Mouse (Mus musculus) olfactory bulb, adult 2 months (tissue): ENCODE measurements around the gene Krt28. TPM values are rescaled to one million over a fixed set of nuclear protein-coding genes. Genes with fewer than 3 reads are reported as not detected.

Experiments
- H3K27ac ChIP-seq: fragments of 200-500 bp; 2 replicates; pipeline ENCODE4 v1.5.1; 2012; ENCODE audit warnings: low read depth, low read length; ENCODE audit not compliant: insufficient read depth
- H3K4me1 ChIP-seq: fragments of 200-500 bp; 2 replicates; pipeline ENCODE4 v1.6.1; 2012; ENCODE audit warnings: low read length; ENCODE audit not compliant: control insufficient read depth, insufficient read depth
- H3K4me3 ChIP-seq: fragments of 200-500 bp; 2 replicates; pipeline ENCODE4 v1.5.1; 2012; ENCODE audit warnings: mild to moderate bottlenecking, low read depth, low read length, moderate library complexity; ENCODE audit not compliant: insufficient read depth
- CTCF ChIP-seq: fragments of 200-500 bp; IDR thresholded peaks from 2 replicates; pipeline ENCODE4 v1.5.1; 2012; ENCODE audit warnings: low read depth, mild to moderate bottlenecking, low read length, moderate library complexity; ENCODE audit not compliant: insufficient read depth
- POLR2A ChIP-seq: fragments of 200-500 bp; IDR thresholded peaks from 2 replicates; pipeline ENCODE4 v1.6.1; 2012; ENCODE audit warnings: mild to moderate bottlenecking, low read depth, low read length, moderate library complexity; ENCODE audit not compliant: insufficient read depth
- WGBS: fragments of 180-500 bp; shearing (Covaris S2); methylation state at CpG from one replicate; pipeline ENCODE4 v1.1.7; 2018; 5-methylcytosine and 5-hydroxymethylcytosine counted together
- polyA plus RNA-seq: library from polyadenylated mRNA; stranded (reverse); fragments of >200 nt; gene quantifications from 2 replicates; pipeline ENCODE4 v1.2.4, GENCODE M21; 2012; ENCODE audit warnings: low replicate concordance; ENCODE audit not compliant: missing spikeins, insufficient read depth, insufficient read length

Krt28 gene
- polyA plus RNA-seq, 1 experiment: not detected

DNA sequence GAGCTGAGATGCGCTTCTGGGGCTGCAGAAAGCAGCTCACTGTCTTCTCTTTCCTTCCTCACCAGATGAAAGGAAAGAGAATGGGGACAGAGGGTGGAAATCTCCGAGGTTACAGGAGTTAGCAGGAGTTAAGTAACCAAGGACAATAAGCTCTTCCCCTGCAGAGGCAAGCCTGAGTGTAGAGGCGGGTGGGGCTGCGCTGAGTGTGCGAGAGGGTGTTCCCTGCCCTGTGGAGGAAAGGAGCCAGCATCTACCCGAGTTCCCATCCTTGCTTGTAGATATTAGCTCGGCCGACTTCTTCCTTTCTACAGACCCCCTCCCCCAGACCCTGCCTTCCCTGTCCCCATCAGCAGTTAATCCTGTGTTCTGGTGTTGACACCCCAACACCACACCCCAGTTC is 24.1 kb upstream of the Krt28 start:
- 36% methylated on average over 8 of the region's 8 CpGs for WGBS
- no peak overlapping the region for H3K27ac ChIP-seq
- peaks cover 4% of the 10 kb centered on the region; the same call in 1 of the 2 replicates for H3K4me1 ChIP-seq
- no peak for TF ChIP-seq POLR2A
- no peak for TF ChIP-seq CTCF
- no peak overlapping the region for H3K4me3 ChIP-seq

DNA sequence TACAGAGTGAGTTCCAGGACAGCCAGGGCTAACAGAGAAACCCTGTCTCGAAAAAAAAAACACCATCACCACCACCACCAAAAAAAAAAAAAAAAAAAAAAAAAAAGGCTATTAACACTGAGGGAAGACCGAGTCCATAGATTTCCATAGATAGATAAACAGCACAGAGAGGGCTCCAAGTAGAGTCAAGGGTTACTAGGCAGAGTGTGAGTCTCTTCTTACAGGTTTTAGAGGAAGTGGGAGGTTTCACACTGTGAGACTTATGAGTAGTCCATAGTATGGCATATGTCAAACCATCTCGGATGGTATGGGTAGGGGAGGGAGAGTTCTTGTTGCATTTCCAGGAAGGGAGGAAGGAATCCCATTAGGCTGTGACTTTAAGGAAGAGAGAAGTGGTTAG is 23.4 kb upstream of the Krt28 start:
- no peak overlapping the region for H3K4me3 ChIP-seq

DNA sequence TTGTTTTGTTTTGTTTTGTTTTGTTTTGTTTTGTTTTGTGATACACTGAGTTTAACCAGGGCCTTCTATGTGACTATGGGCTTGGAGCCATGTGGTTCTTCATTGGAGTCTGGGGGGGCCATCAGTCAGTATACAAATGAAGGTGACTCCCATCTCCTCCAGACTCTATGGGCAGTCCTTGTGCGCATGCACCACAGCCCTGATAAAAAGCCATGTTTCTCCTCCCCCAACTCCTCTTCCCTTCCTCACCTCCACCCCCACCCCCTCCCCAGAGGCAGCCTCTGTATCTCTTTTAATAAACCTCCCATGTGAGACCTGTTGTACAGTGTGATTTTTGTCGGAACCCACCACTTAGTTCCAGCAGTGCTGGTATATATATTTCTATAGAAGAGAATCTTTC is 22.0 kb upstream of the Krt28 start:
- H3K27ac ChIP-seq: no peak overlapping the region
- WGBS: 42% methylated on average over 2 of the region's 2 CpGs
- H3K4me1 ChIP-seq: peaks cover 4% of the 10 kb centered on the region; the same call in 1 of the 2 replicates
- H3K4me3 ChIP-seq: no peak overlapping the region
- TF ChIP-seq CTCF: no peak

More for the DNA sequence above, 23.4 kb upstream of the Krt28 start:
- Histone ChIP-seq H3K27ac (no peak overlapping the region), H3K4me1 (peaks cover 4% of the 10 kb centered on the region; the same call in 1 of the 2 replicates)
- TF ChIP-seq CTCF (no peak), POLR2A (no peak)
- 84% methylated on average over 3 of the region's 3 CpGs for WGBS

DNA sequence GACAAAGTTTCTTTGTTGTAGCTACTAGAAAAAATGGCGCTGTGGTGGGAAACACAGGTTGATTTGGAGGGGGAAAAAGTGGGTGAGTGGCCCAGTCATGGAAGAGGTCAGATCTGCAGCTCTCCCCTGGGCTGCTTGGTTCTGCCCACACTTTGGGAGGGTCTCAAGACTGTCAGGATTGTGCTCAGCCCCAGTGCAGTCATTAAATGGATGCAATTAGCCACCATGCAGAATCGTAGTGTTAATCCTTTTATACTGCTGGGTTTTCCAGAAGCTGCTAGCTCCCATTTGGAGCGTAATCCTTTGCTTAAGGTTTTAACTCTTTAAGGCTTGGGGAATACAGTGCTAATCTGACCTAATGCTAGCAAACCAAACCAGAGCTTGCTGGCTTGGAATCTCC is 21.3 kb upstream of the Krt28 start:
- no peak for TF ChIP-seq CTCF
- TF ChIP-seq POLR2A: no peak
- H3K4me1 ChIP-seq: peaks cover 4% of the 10 kb centered on the region; the same call in 1 of the 2 replicates
- no peak overlapping the region for H3K27ac ChIP-seq
- WGBS: 20% methylated on average over 3 of the region's 3 CpGs
- H3K4me3 ChIP-seq: no peak overlapping the region

DNA sequence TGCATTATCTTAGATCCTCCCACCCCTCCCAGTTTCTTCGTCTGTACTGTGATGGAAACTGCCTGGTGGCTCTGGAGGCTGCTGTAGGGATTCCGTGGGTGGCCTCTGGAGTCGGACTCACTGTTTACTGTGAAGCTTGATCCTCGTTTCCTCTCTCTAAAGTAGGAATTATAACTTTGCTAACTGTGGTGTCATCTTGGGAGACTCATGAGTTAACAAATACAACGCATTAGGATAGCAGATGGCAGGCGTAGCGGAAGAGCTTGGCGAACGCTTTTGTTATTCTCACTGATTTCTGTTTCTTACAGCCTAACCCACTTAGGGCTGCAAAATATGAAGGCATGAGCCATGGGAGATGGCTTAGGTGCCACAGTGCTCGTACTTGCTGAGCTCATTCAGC is 17.8 kb upstream of the Krt28 start:
- 47% methylated on average over 10 of the region's 10 CpGs for WGBS
- Histone ChIP-seq H3K27ac (no peak overlapping the region), H3K4me3 (no peak overlapping the region), H3K4me1 (peaks cover 6% of the 10 kb centered on the region; the same call in 1 of the 2 replicates)
- TF ChIP-seq POLR2A (no peak), CTCF (no peak)

DNA sequence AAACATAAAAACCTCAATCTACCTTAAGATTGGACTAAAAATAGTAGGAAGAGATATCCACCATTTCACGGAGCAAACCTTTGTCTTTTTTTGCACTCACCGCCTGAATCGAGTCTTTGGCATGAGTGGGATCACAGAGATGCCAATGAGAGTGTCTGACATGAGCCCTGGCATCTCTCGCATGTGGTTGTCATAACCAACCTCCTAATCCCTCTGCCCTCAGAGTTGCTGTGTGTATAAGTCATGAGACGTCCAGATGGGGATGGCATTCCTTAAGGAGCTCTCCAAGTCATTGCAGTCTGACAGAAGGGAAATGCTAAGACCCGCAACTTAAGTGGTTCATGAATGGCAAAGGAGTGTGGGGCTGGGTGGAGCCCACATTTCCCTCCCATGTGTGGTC is 16.7 kb upstream of the Krt28 start:
- H3K4me1 ChIP-seq: peaks cover 6% of the 10 kb centered on the region; the same call in 1 of the 2 replicates
- 81% methylated on average over 6 of the region's 6 CpGs for WGBS
- no peak overlapping the region for H3K27ac ChIP-seq
- TF ChIP-seq POLR2A (no peak), CTCF (no peak)
- no peak overlapping the region for H3K4me3 ChIP-seq

DNA sequence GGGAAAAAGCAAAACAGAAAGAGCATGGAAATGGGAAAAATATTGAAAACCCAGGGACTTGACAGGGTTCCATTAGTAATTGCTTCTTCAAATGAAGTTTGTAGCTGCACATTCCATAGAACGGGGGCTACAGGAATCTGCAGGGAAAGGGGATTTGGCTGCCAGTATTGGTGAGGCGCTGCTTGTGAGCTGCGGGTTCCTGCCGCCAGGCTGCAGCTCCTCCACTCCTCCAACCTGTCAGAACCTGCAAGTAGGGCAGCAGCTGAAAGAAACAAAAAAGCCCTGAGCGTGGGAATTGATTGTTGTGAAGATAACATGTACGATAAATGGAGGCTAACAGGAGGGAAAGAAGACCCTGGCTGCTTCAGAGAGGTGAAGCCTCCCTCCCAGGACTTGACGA is 16.2 kb upstream of the Krt28 start:
- 65% methylated on average over 7 of the region's 7 CpGs for WGBS
- TF ChIP-seq CTCF (no peak), POLR2A (no peak)
- Histone ChIP-seq H3K4me1 (peaks cover 6% of the 10 kb centered on the region; the same call in 1 of the 2 replicates), H3K4me3 (no peak overlapping the region), H3K27ac (no peak overlapping the region)

DNA sequence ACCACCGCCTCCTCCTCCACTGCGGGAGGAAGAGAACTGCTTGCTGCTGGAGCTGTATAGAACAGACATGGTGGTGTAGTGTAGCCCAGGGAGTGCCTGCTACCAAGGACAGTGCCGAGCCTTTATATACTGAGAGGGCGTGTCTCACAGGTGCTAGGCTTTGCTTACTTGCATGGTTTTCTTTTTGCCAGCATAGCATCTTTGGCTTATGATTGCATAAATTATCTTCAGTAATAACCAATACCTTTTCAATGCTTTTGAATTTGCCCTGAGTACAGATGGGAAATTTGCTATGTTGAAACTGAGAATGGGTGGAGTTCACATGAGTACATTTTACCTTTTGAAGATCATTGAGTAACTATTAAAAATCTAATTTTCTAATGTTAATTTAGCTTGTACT is 14.6 kb upstream of the Krt28 start, which contains the start of gene Krt10:
Krt10 (minus strand) TSS at position 101 of the 400 bp plus-strand sequence.
- Histone ChIP-seq H3K4me3 (no peak within 1 kb of the TSS), H3K27ac (no peak within 1 kb of the TSS), H3K4me1 (peaks cover 6% of the 10 kb centered on the region; the same call in 1 of the 2 replicates)
- 85% methylated on average over 4 of the region's 4 CpGs for WGBS
- TF ChIP-seq CTCF (no peak), POLR2A (no peak)

DNA sequence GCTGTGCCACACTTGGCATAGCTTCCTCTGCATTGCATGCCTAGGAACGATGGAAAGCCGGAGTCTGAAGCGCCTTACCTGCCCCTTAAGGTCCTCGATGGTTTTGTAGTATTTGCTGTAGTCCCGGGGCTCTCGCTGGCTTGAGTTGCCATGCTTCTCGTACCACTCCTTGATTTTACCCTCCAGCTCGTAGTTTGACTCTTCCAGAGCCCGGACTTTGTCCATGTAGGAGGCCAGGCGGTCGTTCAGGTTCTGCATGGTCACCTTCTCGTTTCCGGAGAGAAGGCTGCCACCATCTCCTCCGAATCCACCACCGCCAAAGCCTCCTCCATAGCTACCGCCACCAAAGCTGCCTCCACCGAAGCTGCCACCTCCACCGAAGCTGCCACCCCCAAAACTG is 14.0 kb upstream of the Krt28 start:
- TF ChIP-seq CTCF: no peak
- no peak for TF ChIP-seq POLR2A
- peaks cover 6% of the 10 kb centered on the region; the same call in 1 of the 2 replicates for H3K4me1 ChIP-seq
- H3K27ac ChIP-seq: no peak overlapping the region
- WGBS: 93% methylated on average over 18 of the region's 18 CpGs
- no peak overlapping the region for H3K4me3 ChIP-seq

DNA sequence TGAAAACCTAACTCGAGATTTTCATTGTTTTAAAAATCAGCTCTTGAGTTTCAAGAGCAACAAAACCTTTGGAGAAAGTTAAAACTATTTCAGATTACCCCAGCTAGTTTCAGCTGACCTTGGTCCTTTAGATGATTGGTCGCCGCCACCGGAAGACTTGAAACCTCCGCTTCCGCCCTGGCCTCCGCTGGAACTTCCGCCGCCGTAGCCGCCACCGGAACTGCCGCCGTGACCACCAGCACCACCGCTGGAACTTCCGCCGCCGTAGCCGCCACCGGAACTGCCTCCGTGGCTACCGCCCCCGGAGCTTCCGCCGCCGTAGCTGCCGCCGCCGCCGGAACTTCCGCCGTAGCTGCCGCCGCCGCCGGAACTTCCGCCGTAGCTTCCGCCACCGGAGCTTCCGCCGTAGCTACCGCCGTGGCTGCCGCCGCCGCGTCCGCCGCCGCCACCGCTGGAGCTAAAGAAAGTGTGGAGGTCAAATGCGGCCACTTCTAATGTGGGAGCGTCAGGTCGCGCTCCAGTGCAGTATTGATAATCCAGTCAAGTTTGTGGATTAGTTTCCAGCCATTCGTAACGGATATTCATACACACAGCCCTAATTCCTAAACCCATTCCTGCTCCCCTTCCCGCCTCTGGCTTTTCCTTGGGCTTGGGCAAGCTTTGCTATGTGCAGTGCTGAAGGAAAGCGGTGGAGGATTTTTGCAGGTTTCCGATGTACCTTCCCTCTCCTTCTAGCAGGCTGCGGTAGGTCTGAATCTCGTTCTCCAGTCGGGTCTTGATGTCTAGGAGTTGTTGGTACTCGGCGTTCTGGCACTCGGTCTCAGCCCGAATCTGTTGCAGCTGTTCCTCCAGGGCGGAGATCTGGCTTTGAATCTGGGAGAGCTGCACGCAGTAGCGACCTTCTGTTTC is 11.4 kb upstream of the Krt28 start:
- H3K4me1 ChIP-seq: peaks cover 6% of the 10 kb centered on the region; the same call in 1 of the 2 replicates
- WGBS: under 1% methylated on average over 71 of the region's 71 CpGs

More for the DNA sequence above, 11.4 kb upstream of the Krt28 start:
- Histone ChIP-seq H3K4me3 (peak overlapping the region; percentile 75), H3K27ac (peak overlapping the region; percentile 86)
- peak; percentile 77 for TF ChIP-seq POLR2A
- TF ChIP-seq CTCF: no peak
